Mouse (Mus musculus) heart, embryonic 12.5 days (tissue): Measurements from ENCODE around the gene Gnb3. TPM values are rescaled to one million over a fixed set of nuclear protein-coding genes. Genes with fewer than 3 reads are reported as not detected.

Experiments
- ATAC-seq: fragments of 200-750 bp; cut with Nextera tagmentation; 2 replicates; pipeline ENCODE4 v1.8.0; 2017; ENCODE audit warnings: moderate TSS enrichment, moderate library complexity; ENCODE audit not compliant: insufficient number of reproducible peaks, low FRiP score
- H3K27ac ChIP-seq: fragments of 300-500 bp; sonication (generic); 2 replicates; pipeline ENCODE4 v1.5.1; 2016; ENCODE audit warnings: mild to moderate bottlenecking, moderate library complexity; ENCODE audit not compliant: poor library complexity, severe bottlenecking
- H3K27me3 ChIP-seq: fragments of 300-500 bp; sonication (generic); replicated peaks from 2 replicates; pipeline ENCODE4 v1.6.1; 2016; ENCODE audit warnings: mild to moderate bottlenecking, moderate library complexity
- H3K36me3 ChIP-seq: fragments of 300-500 bp; sonication (generic); 2 replicates; pipeline ENCODE4 v1.6.1; 2016; ENCODE audit warnings: mild to moderate bottlenecking, moderate library complexity
- H3K4me1 ChIP-seq: fragments of 300-500 bp; sonication (generic); replicated peaks from 2 replicates; pipeline ENCODE4 v1.6.1; 2016; ENCODE audit warnings: mild to moderate bottlenecking
- H3K4me2 ChIP-seq: fragments of 300-500 bp; sonication (generic); 2 replicates; pipeline ENCODE4 v1.6.1; 2016; ENCODE audit warnings: mild to moderate bottlenecking, moderate library complexity
- H3K4me3 ChIP-seq: fragments of 300-500 bp; sonication (generic); 2 replicates; pipeline ENCODE4 v1.5.1; 2016; ENCODE audit warnings: mild to moderate bottlenecking
- H3K9ac ChIP-seq: fragments of 300-500 bp; sonication (generic); 2 replicates; pipeline ENCODE4 v1.6.1; 2016; ENCODE audit warnings: mild to moderate bottlenecking, moderate library complexity
- H3K9me3 ChIP-seq: fragments of 300-500 bp; sonication (generic); replicated peaks from 2 replicates; pipeline ENCODE4 v1.6.1; 2016; ENCODE audit warnings: mild to moderate bottlenecking, moderate library complexity
- WGBS: fragments of 180-500 bp; shearing (Covaris S2); methylation state at CpG from one replicate; pipeline ENCODE4 v1.1.7; 2016; 5-methylcytosine and 5-hydroxymethylcytosine counted together
- polyA plus RNA-seq: library from polyadenylated mRNA; unstranded; fragments of >200 nt; fragmentation: Nextera tagmentation; extraction: Ambion mirVana; gene quantifications from 2 replicates; pipeline ENCODE4 v1.2.1, GENCODE M21; 2016

The Gnb3 gene
- polyA plus RNA-seq, 1 experiment from 2014 or later = 7.8 TPM

DNA sequence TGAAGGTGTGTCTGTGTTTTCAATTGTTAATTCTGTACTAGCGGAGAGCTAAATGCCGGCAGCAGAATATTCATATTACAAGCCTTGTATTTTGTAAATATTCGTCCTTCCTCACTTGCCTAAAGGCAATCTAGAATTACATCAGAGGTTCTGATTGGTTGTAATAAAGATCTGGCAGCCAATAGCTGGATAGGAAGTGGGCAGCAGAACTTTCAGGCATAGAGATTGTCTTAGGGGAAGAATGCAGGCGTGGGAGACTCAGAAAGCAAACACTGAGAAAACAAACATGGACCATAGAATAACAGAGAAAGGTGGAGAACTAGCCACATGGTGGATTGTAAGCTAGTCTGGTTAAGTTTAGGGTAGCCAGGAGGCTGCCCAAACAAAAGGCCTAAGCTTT is 50.0 kb downstream of the Gnb3 start:
- Histone ChIP-seq H3K9me3 (no peaks in the 10 kb centered on the region), H3K27me3 (no peaks in the 10 kb centered on the region), H3K4me3 (no peak overlapping the region), H3K4me1 (no peaks in the 10 kb centered on the region), H3K9ac (no peak overlapping the region), H3K27ac (no peak overlapping the region), H3K36me3 (no peaks in the 10 kb centered on the region), H3K4me2 (no peak overlapping the region)
- no peak for ATAC-seq
- 66% methylated on average over 4 of the region's 4 CpGs for WGBS

DNA sequence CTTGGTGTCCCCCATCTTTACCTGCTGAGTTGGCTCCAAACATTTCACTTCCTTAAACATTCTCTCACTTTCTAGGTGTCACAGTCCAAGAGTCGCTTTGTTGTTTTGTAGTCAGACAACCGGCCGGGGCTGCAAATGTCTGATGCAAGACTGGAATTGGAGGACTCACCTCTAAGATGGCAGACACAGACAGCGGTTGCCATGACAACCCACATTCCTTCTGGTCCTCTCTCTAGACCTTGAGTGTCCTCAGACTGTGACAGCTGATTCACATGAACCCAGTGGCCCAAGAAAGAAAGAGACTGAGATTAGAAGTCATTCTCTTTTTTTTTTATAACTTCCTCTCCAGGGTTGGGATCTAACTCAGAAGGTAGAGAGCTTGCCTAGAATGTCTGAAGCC is 50.6 kb downstream of the Gnb3 start:
- ATAC-seq = no peak
- no peak overlapping the region for H3K4me3 ChIP-seq
- H3K27ac ChIP-seq = no peak overlapping the region
- no peaks in the 10 kb centered on the region for H3K9me3 ChIP-seq
- H3K4me2 ChIP-seq = no peak overlapping the region
- H3K27me3 ChIP-seq = no peaks in the 10 kb centered on the region
- 82% methylated on average over 4 of the region's 4 CpGs for WGBS
- no peak overlapping the region for H3K9ac ChIP-seq
- no peaks in the 10 kb centered on the region for H3K4me1 ChIP-seq
- no peaks in the 10 kb centered on the region for H3K36me3 ChIP-seq

DNA sequence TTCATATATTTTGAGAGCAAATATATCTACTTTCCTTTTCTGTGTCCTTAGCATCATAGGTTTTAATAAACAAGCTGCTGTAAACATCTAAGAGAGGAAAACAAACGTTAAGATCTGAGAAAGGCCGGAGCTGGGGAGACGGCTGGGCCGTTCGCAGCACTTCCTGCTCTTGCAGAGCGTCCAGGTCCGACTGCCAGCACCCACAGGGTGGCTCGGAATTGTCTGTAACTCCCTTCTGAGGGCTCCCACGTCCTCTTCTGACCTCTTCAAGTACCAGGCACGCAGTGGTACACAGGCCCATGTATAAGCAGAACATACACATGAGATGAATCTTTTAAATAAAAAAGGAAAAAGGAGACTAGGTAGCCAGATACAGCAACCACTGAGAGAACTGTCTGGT is 52.4 kb downstream of the Gnb3 start:
- Histone ChIP-seq H3K9ac (no peak overlapping the region), H3K4me3 (no peak overlapping the region), H3K27me3 (no peaks in the 10 kb centered on the region), H3K27ac (no peak overlapping the region), H3K36me3 (no peaks in the 10 kb centered on the region), H3K4me1 (0 out of 2 replicates have a peak, but pooled peaks cover under 1% of the 10 kb centered on the region), H3K9me3 (no peaks in the 10 kb centered on the region), H3K4me2 (no peak overlapping the region)
- no peak for ATAC-seq
- WGBS = 72% methylated on average over 10 of the region's 10 CpGs

DNA sequence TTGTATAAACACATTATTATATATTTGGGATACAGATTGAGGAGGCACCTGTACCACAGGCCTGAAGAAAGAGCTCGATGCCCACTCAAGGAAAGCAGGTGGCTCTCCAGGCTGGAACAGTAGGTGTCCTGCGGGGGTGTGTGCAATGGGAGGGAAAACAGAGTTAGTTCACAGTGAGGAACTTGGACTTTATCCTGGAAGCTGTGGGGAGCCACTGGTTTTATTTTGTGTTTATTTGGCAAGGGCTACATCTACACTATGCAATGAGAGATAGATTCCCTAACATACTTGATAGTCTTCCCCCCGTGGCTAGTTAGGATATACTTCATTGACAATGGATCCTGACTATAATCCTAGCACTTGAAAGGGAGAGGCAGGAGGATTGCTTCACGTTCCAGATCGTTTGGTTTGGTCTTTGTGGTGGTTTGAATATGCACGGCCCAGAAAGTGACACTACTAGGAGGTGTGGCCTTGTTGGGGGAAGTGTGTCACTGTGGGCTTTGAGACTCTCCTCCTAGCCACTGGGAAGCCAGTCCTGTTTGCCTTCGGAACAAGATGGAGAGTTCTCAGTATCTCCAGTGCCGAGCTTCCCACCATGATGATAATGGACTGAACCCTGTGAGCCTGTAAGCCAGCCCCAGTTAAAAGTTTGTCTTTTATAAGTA is 53.2 kb downstream of the Gnb3 start:
- H3K4me3 ChIP-seq = no peak overlapping the region
- no peak overlapping the region for H3K4me2 ChIP-seq
- H3K27me3 ChIP-seq = no peaks in the 10 kb centered on the region
- H3K27ac ChIP-seq = no peak overlapping the region
- H3K36me3 ChIP-seq = no peaks in the 10 kb centered on the region
- no peak overlapping the region for H3K9ac ChIP-seq
- H3K9me3 ChIP-seq = no peaks in the 10 kb centered on the region
- ATAC-seq = no peak
- whole genome bisulfite sequencing = 53% methylated on average over 8 of the region's 8 CpGs
- H3K4me1 ChIP-seq = 0 out of 2 replicates have a peak, but pooled peaks cover 3% of the 10 kb centered on the region

Other genes with a start within 250 kb of the Gnb3 start
- gene C1s2, start 204.2 kb downstream of the Gnb3 start, polyA plus RNA-seq = not detected in 2 replicates
- 37.4 and 40.0 TPM in 2 replicates for gene Lpcat3, start 177.2 kb downstream of the Gnb3 start, polyA plus RNA-seq
- gene Emg1, start 128.1 kb downstream of the Gnb3 start, polyA plus RNA-seq = 105 and 107 TPM in 2 replicates
- gene Phb2, start 127.9 kb downstream of the Gnb3 start, polyA plus RNA-seq = 345 and 349 TPM in 2 replicates
- 4.4 and 4.9 TPM in 2 replicates for gene Ptpn6, start 101.6 kb downstream of the Gnb3 start, polyA plus RNA-seq
- 352 and 365 TPM in 2 replicates for gene Grcc10, start 98.9 kb downstream of the Gnb3 start, polyA plus RNA-seq
- gene Gm45234, start 84.3 kb downstream of the Gnb3 start, polyA plus RNA-seq = not detected in 2 replicates
- gene Atn1, start 83.8 kb downstream of the Gnb3 start, polyA plus RNA-seq = 9.5 and 10.2 TPM in 2 replicates
- gene Eno2, start 70.6 kb downstream of the Gnb3 start, polyA plus RNA-seq = 6.0 and 6.4 TPM in 2 replicates
- gene Lrrc23, start 60.5 kb downstream of the Gnb3 start, polyA plus RNA-seq = 0.55 TPM in 1 of 2 replicates, not detected in the other
- gene Spsb2, start 31.6 kb downstream of the Gnb3 start, polyA plus RNA-seq = 8.7 and 9.1 TPM in 2 replicates
- gene Tpi1, start 26.0 kb downstream of the Gnb3 start, polyA plus RNA-seq = 1,356 and 1,406 TPM in 2 replicates
- 119 and 121 TPM in 2 replicates for gene Usp5, start 10.8 kb downstream of the Gnb3 start, polyA plus RNA-seq
- 105 and 121 TPM in 2 replicates for gene Cdca3, start 10.7 kb downstream of the Gnb3 start, polyA plus RNA-seq
- gene P3h3, start 17.5 kb upstream of the Gnb3 start, polyA plus RNA-seq = 19.2 and 21.9 TPM in 2 replicates
- 1.9 and 2.2 TPM in 2 replicates for gene Gpr162, start 23.7 kb upstream of the Gnb3 start, polyA plus RNA-seq
- not detected in 2 replicates for gene Cd4, start 47.9 kb upstream of the Gnb3 start, polyA plus RNA-seq
- 1.4 and 1.5 TPM in 2 replicates for gene Lag3, start 71.4 kb upstream of the Gnb3 start, polyA plus RNA-seq
- gene Ptms, start 79.8 kb upstream of the Gnb3 start, polyA plus RNA-seq = 233 and 243 TPM in 2 replicates
- 357 and 358 TPM in 2 replicates for gene Mlf2, start 91.1 kb upstream of the Gnb3 start, polyA plus RNA-seq
- 148 and 149 TPM in 2 replicates for gene Cops7a, start 125.3 kb upstream of the Gnb3 start, polyA plus RNA-seq
- gene Pianp, start 156.4 kb upstream of the Gnb3 start, polyA plus RNA-seq = 0.39 and 0.45 TPM in 2 replicates
- gene Zfp384, start 168.9 kb upstream of the Gnb3 start, polyA plus RNA-seq = 12.2 and 13.6 TPM in 2 replicates
- 76.7 and 81.8 TPM in 2 replicates for gene Ing4, start 199.5 kb upstream of the Gnb3 start, polyA plus RNA-seq
- gene Acrbp, start 209.4 kb upstream of the Gnb3 start, polyA plus RNA-seq = 5.1 and 6.9 TPM in 2 replicates
- gene Lpar5, start 227.6 kb upstream of the Gnb3 start, polyA plus RNA-seq = 0.24 and 0.31 TPM in 2 replicates